Comparison of ENCODE assay signal across 8 mouse cellular contexts in the genomic region with DNA sequence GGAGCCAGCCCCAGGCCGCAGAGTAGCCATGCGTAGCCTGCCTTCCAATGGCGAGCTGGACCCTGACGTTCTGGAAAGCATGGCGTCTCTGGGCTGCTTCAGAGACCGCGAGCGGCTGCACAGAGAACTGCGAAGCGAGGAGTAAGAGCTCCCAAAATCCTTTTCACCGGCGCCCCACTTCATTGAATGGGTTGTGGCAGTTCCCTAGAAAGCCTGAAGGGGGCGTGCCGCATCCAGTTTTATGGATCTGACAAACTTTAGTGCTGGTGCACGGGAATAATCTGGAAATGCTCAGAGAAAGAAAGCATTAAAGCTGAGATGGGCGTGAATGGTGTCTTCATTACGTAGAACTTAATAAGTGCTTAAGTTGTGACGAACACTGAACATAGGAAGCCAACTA. TPM values are rescaled to one million over a fixed set of nuclear protein-coding genes. Genes with fewer than 3 reads are reported as not detected.
A peak's percentile ranks its signal among the peaks of the same experiment; 100 is the strongest.
DNase-seq lines count a peak whose midpoint lies in the region; ATAC-seq lines count a peak whose summit lies in the region.
"Had no signal": no experiment of that assay in that cellular context is flagged by ENCODE, and none has a peak within 500 bp of the region (broad histone marks: within the 10 kb centered on the region; RNA-seq: fewer than 3 reads in every experiment).

No protein-coding gene starts in this region.

- DNase-seq in layer of hippocampus, adult 11-12 months (ENCODE audit: low spot score), result peak; percentile 54
- no peak for DNase-seq in layer of hippocampus, postnatal 36 days
- DNase-seq in ES-CJ7 (ENCODE audit: low read depth, low spot score), result peak; percentile 75
- DNase-seq in ZHBTc4 (ENCODE audit: low read depth, low spot score), result peak; percentile 88
- peak; percentile 37 for DNase-seq in embryo, embryonic 9.5 days (ENCODE audit: extremely low spot score)
- peak; percentile 34 for DNase-seq in liver, embryonic 13.5 days
- DNase-seq in right cerebral cortex, postnatal 4 days, result peak; percentile 58

- WGBS in liver, embryonic 13.5 days (ENCODE audit: insufficient replicate concordance), result 29% methylated on average over 18 of the region's 18 CpGs

- peaks cover 25% of the 10 kb centered on the region for H3K27me3 ChIP-seq in liver, embryonic 13.5 days

- 0 out of 2 replicates have a peak, but pooled peaks have one; percentile 21 for ATAC-seq in liver, embryonic 13.5 days (ENCODE audit: low read depth)

- H3K9me3 ChIP-seq in liver, embryonic 13.5 days (replicated peaks), result no peaks in the 10 kb centered on the region

- no peaks in the 10 kb centered on the region for H3K36me3 ChIP-seq in liver, embryonic 13.5 days

- peaks cover 8% of the 10 kb centered on the region for H3K4me1 ChIP-seq in liver, embryonic 13.5 days (replicated peaks)

- H3K4me2 ChIP-seq in liver, embryonic 13.5 days, result peak overlapping the region; percentile 38

- peak overlapping the region; percentile 41; the same call in 1 of the 2 replicates for H3K9ac ChIP-seq in liver, embryonic 13.5 days

- H3K27ac ChIP-seq in liver, embryonic 13.5 days, result no peak overlapping the region

- H3K4me3 ChIP-seq in liver, embryonic 13.5 days (replicated peaks), result no peak overlapping the region
- H3K4me3 ChIP-seq: erythroblast, embryonic 14.5 days had no signal

RNA-seq across cellular contexts. Expression of a gene that starts 14.7 kb away (rescaled TPM):
- total RNA-seq in layer of hippocampus, postnatal 36 days (2021), result 100 to 1,000 TPM; 325 to 344 TPM
- 0.08 and 0.10 TPM in 2 replicates for polyA plus RNA-seq in liver, embryonic 13.5 days (2015; fragmentation: Nextera tagmentation; extraction: Ambion mirVana)

RNA-seq across cellular contexts. Expression of a gene that starts 20.0 kb away (rescaled TPM):
- under 1 TPM; 0.18 to 0.20 TPM for total RNA-seq in layer of hippocampus, postnatal 36 days (2021)
- polyA plus RNA-seq in liver, embryonic 13.5 days (2015; fragmentation: Nextera tagmentation; extraction: Ambion mirVana), result 0.09 and 0.15 TPM in 2 replicates
- polyA plus RNA-seq: erythroblast, embryonic 14.5 days had no signal

RNA-seq across cellular contexts. Expression of a gene that starts 20.2 kb away (rescaled TPM):
- 10 to 100 TPM; 85.2 to 87.6 TPM for total RNA-seq in layer of hippocampus, postnatal 36 days (2021)
- polyA plus RNA-seq in liver, embryonic 13.5 days (2015; fragmentation: Nextera tagmentation; extraction: Ambion mirVana), result 77.8 and 83.4 TPM in 2 replicates

RNA-seq across cellular contexts. Expression of a gene that starts 34.8 kb away (rescaled TPM):
- 10 to 100 TPM; 35.3 to 38.7 TPM for total RNA-seq in layer of hippocampus, postnatal 36 days (2021)
- 61.6 and 63.9 TPM in 2 replicates for polyA plus RNA-seq in liver, embryonic 13.5 days (2015; fragmentation: Nextera tagmentation; extraction: Ambion mirVana)

RNA-seq across cellular contexts. Expression of a gene that starts 46.3 kb away (rescaled TPM):
- total RNA-seq in layer of hippocampus, postnatal 36 days (2021), result 100 to 1,000 TPM; 134 to 136 TPM
- polyA plus RNA-seq in liver, embryonic 13.5 days (2015; fragmentation: Nextera tagmentation; extraction: Ambion mirVana), result 5.7 and 7.1 TPM in 2 replicates

Comparison
In these comparisons a context has a peak if more than half of its experiments do, and no peak if none do; other contexts are left out.
1. DNase-seq: peak in layer of hippocampus, adult 11-12 months (single experiment), ES-CJ7 (single experiment), ZHBTc4 (single experiment), embryo, embryonic 9.5 days (single experiment), liver, embryonic 13.5 days (single experiment) and right cerebral cortex, postnatal 4 days (single experiment); none in layer of hippocampus, postnatal 36 days (0 of 2).